Mouse (Mus musculus) erythroblast, embryonic 14.5 days (primary cell): ENCODE measurements around the gene Cct8l1. TPM values are rescaled to one million over a fixed set of nuclear protein-coding genes. Genes with fewer than 3 reads are reported as not detected.

Experiments
- H3K27me3 ChIP-seq: 2 replicates; pipeline ENCODE4 v1.6.1; 2012; ENCODE audit warnings: inconsistent platforms; ENCODE audit not compliant: control insufficient read depth
- H3K36me3 ChIP-seq: 2 replicates; pipeline ENCODE4 v1.6.1; 2012; ENCODE audit warnings: mild to moderate bottlenecking, inconsistent platforms; ENCODE audit not compliant: control insufficient read depth
- H3K4me1 ChIP-seq: 2 replicates; pipeline ENCODE4 v1.6.1; 2012; ENCODE audit warnings: inconsistent platforms; ENCODE audit not compliant: control insufficient read depth
- H3K4me3 ChIP-seq: replicated peaks from 2 replicates; pipeline ENCODE3; 2012; ENCODE audit warnings: moderate library complexity, mild to moderate bottlenecking, inconsistent platforms
- H3K9me3 ChIP-seq: 2 replicates; pipeline ENCODE4 v1.6.1; 2012; ENCODE audit warnings: low read length, inconsistent platforms, mixed read lengths; ENCODE audit not compliant: control insufficient read depth
- GATA1 ChIP-seq: IDR thresholded peaks from 2 replicates; pipeline ENCODE4 v1.6.1; 2012; ENCODE audit warnings: low read length, inconsistent platforms, mixed read lengths
- TAL1 ChIP-seq: IDR thresholded peaks from 3 replicates; pipeline ENCODE4 v1.6.1; 2012; ENCODE audit warnings: low read length, inconsistent platforms, mixed read lengths
- polyA plus RNA-seq: library from polyadenylated mRNA; stranded (reverse); fragments of >175 nt; gene quantifications from 2 replicates; pipeline ENCODE4 v1.2.3, GENCODE M21; 2012

Cct8l1 gene
- not detected in 2 replicates for polyA plus RNA-seq

GRCm38 (mm10) chr5:25515767-25516166 lies at the start of gene Cct8l1:
Cct8l1 (plus strand) TSS chr5:25516067.
- Histone ChIP-seq H3K4me1 (no peaks in the 10 kb centered on the region), H3K4me3 (no peak within 1 kb of the TSS), H3K9me3 (no peaks in the 10 kb centered on the region), H3K27me3 (no peaks in the 10 kb centered on the region), H3K36me3 (no peaks in the 10 kb centered on the region)
- no peak for TF ChIP-seq TAL1
- no peak for TF ChIP-seq GATA1

GRCm38 (mm10) chr5:25472070-25472469 lies 43.8 kb upstream of the Cct8l1 start:
- peaks cover 18% of the 10 kb centered on the region for H3K4me1 ChIP-seq
- TF ChIP-seq GATA1 (no peak), TAL1 (no peak)
- peak overlapping the region; percentile 20 for H3K4me3 ChIP-seq
- no peaks in the 10 kb centered on the region for H3K9me3 ChIP-seq
- H3K36me3 ChIP-seq, result no peaks in the 10 kb centered on the region
- H3K27me3 ChIP-seq, result no peaks in the 10 kb centered on the region

- no peaks in the 10 kb centered on the region for H3K9me3 ChIP-seq
- no peaks in the 10 kb centered on the region for H3K36me3 ChIP-seq
- H3K4me3 ChIP-seq, result no peak overlapping the region
- TF ChIP-seq TAL1, result no peak
- TF ChIP-seq GATA1, result no peak
- H3K27me3 ChIP-seq, result no peaks in the 10 kb centered on the region
- H3K4me1 ChIP-seq, result peaks cover 29% of the 10 kb centered on the region
Measured at GRCm38 (mm10) chr5:25475789-25476188, 40.1 kb upstream of the Cct8l1 start.

GRCm38 (mm10) chr5:25478863-25479262 lies 37.0 kb upstream of the Cct8l1 start:
- H3K27me3 ChIP-seq, result no peaks in the 10 kb centered on the region
- no peaks in the 10 kb centered on the region for H3K36me3 ChIP-seq
- TF ChIP-seq GATA1 (no peak), TAL1 (no peak)
- H3K4me3 ChIP-seq, result no peak overlapping the region
- H3K9me3 ChIP-seq, result no peaks in the 10 kb centered on the region
- peaks cover 22% of the 10 kb centered on the region for H3K4me1 ChIP-seq

DNA sequence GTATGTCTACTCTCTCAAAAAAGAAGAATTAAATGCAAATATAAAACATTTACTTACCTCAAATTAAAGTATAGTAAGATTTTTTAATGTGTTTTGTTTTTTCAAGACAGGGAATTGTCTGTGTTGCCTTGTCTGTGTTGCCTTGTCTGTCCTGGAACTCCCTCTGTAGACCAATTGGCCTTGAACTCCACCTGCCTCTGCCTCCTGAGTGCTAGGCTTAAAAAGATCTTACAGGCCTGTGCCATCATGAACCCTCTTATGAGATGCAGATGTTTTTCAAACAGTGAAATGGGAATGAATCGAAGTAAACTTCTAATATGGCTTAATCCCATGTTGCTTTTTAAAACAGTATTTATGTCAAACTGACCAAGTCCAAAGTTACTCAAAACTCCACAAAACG lies 19.2 kb upstream of the Cct8l1 start:
- peaks cover 2% of the 10 kb centered on the region for H3K36me3 ChIP-seq
- H3K27me3 ChIP-seq, result no peaks in the 10 kb centered on the region
- no peaks in the 10 kb centered on the region for H3K9me3 ChIP-seq
- TF ChIP-seq GATA1 (no peak), TAL1 (no peak)
- H3K4me1 ChIP-seq, result peaks cover 52% of the 10 kb centered on the region
- H3K4me3 ChIP-seq, result peak overlapping the region; percentile 87

- Histone ChIP-seq H3K36me3 (peaks cover 2% of the 10 kb centered on the region), H3K27me3 (no peaks in the 10 kb centered on the region), H3K4me1 (peaks cover 47% of the 10 kb centered on the region), H3K4me3 (peak overlapping the region; percentile 87), H3K9me3 (no peaks in the 10 kb centered on the region)
- TF ChIP-seq GATA1 (no peak), TAL1 (no peak)
Measured at GRCm38 (mm10) chr5:25497369-25497719, 18.5 kb upstream of the Cct8l1 start.

- peaks cover 2% of the 10 kb centered on the region for H3K36me3 ChIP-seq
- no peaks in the 10 kb centered on the region for H3K27me3 ChIP-seq
- peaks cover 46% of the 10 kb centered on the region for H3K4me1 ChIP-seq
- TF ChIP-seq TAL1, result no peak
- no peak for TF ChIP-seq GATA1
- no peaks in the 10 kb centered on the region for H3K9me3 ChIP-seq
- peak overlapping the region; percentile 87 for H3K4me3 ChIP-seq
Measured at GRCm38 (mm10) chr5:25497720-25498345, 18.0 kb upstream of the Cct8l1 start.

DNA sequence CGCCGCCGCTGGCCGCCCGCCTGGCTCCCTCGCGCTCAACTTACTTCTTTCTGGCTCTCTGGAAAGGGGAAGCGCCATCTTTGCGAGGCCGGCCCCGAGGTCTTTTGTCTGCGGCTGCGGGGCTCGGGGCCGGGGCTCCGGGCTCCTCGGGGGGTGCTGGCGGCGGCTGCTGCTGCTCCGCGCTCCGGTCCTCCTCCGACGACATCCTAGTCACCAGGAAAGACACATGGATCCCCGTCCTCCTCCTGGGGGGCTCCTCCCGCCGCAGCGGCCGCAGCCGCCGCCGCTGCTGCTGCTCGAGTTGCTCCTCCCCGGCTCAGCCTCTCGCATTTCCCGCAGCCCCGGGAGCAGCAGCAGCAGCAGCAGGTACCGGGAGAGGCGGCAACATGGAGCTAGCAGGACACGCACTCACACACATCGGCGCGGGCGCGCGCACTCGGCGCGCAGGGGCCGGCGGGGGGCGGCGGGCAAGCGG lies 17.5 kb upstream of the Cct8l1 start, which contains the start of gene Kmt2c:
TSS of gene Kmt2c (minus strand) at position 438 of the 475 bp plus-strand sequence.
- Histone ChIP-seq H3K4me1 (peaks cover 42% of the 10 kb centered on the region), H3K4me3 (peak within 1 kb of the TSS; percentile 87), H3K36me3 (peaks cover 2% of the 10 kb centered on the region), H3K9me3 (no peaks in the 10 kb centered on the region), H3K27me3 (no peaks in the 10 kb centered on the region)
- no peak for TF ChIP-seq GATA1
- no peak for TF ChIP-seq TAL1

DNA sequence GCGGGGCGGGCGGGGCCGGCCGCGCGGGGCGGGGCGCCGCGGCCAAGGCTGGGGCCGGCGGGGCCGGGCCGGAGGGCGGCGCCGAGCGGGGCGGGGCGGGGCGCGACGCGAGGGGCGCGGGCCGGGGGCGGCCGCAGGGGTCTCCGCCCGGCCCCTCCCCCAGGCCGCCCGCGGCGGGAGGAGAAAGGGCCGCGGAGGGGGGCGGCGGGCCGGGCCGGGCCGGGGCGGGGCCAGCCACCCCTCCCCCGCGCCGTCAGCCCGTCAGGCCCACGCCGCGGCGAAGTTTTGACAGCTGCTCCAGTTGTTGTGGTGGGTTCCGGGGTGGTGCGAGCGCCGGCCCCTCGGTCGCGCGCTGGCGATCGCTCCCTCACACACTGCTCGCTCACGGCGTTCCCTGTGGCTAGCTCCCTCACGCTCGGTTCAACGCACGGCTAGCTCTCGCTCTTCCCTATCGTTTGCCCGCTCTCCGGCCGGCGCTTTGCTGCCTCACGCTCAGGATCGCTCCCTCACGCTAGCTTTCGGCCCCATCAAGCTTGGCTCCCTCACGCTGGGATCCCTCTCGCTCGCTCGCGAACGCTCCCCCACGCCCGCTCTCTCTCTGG lies 16.9 kb upstream of the Cct8l1 start:
- H3K36me3 ChIP-seq, result peaks cover 2% of the 10 kb centered on the region
- no peaks in the 10 kb centered on the region for H3K9me3 ChIP-seq
- H3K27me3 ChIP-seq, result no peaks in the 10 kb centered on the region
- TF ChIP-seq GATA1 (no peak), TAL1 (no peak)
- H3K4me1 ChIP-seq, result peaks cover 39% of the 10 kb centered on the region
- H3K4me3 ChIP-seq, result peak overlapping the region; percentile 87
